Mouse (Mus musculus) erythroid progenitor cell, adult 5-6 weeks (primary cell): ENCODE data around the gene Cmss1. TPM values are rescaled to one million over a fixed set of nuclear protein-coding genes. Genes with fewer than 3 reads are reported as not detected.

Experiments
- ATAC-seq: replicated peaks from 2 replicates; pipeline ENCODE4 v1.8.0; 2016; ENCODE audit warnings: moderate number of reproducible peaks, mild to moderate bottlenecking, moderate TSS enrichment, inconsistent platforms; ENCODE audit not compliant: poor library complexity, low FRiP score, severe bottlenecking
- total RNA-seq, 2 experiments: library from RNA; stranded (forward) in 1 of 2; stranded (reverse) in 1 of 2; fragments of 150-400 nt in 1 of 2; fragments of 186-747, 209-891 nt in 1 of 2; gene quantifications; 2 replicates each; pipeline versions ENCODE4 v1.2.3 to v1.2.4; 2015 to 2017; ENCODE audit warnings: low replicate concordance in 2 of 2

Cmss1 gene
- total RNA-seq, 2 experiments from 2014 or later: 8.4 TPM; not detected in 1

- no peak for ATAC-seq
Observed at GRCm38 (mm10) chr16:57526893-57527292, 79.8 kb downstream of the Cmss1 start.

- ATAC-seq: no peak
Observed at GRCm38 (mm10) chr16:57525476-57525875, 81.2 kb downstream of the Cmss1 start.

GRCm38 (mm10) chr16:57525046-57525445, 81.6 kb downstream of the Cmss1 start:
- ATAC-seq: no peak

GRCm38 (mm10) chr16:57515636-57516035, 91.0 kb downstream of the Cmss1 start:
- ATAC-seq: no peak

DNA sequence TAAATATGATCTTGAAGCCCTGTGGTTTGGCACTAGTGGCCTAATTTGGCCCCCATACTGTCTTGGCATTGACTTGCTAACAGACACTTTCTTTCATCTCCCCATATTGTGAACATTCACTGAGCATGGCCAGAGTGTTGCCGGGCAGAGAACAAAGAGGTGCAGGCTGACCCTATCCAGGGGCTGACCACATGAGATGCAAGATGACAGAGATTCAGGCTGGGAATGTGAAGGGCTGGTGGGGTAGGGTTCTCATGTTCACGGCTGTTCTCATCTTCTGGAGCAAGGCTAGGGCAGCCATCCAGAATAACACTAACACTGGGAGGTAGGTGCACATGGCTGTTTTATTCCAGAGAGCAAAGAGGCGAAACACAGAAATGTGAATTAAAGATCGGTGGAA, 92.3 kb downstream of the Cmss1 start:
- ATAC-seq: no peak

- ATAC-seq: no peak
Observed at GRCm38 (mm10) chr16:57513562-57513961, 93.1 kb downstream of the Cmss1 start.

DNA sequence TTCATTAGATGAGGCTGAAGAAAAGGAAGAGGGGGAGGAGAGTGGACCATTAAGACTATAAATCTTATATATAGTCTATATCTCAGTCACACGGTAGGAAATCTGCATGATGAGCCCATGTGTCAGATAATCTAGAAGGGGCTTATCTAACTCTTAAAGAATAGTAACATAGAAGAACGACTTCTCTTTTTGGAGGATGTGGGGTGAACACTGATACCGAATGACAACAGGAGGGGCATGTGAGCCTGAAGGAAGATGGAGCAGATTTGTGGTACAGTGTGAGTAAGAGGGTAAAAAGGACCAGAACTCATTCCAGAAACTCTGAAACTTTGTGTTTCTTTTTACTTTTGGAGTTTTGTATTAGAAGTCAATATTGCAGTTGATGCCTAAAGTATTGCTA, 97.6 kb downstream of the Cmss1 start:
- ATAC-seq: no peak

DNA sequence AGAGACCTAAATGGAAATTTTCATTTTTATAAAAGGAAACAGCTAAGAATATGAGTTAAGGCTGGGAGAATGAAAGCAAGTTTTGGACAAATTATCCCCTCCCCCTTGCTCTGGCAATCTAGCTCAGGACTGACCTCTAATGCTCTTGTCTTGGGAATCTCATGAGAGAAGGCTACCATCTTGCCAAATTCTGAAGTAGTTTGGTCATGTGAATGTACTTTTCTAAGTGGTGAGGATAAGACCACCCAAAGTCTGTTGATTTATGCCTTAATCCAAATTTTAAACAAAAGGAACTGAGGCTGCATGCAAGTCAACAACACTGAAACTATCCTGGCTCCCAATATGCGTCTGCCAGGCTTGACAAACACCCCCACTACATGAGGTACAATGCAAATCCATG, 98.3 kb downstream of the Cmss1 start:
- no peak for ATAC-seq

DNA sequence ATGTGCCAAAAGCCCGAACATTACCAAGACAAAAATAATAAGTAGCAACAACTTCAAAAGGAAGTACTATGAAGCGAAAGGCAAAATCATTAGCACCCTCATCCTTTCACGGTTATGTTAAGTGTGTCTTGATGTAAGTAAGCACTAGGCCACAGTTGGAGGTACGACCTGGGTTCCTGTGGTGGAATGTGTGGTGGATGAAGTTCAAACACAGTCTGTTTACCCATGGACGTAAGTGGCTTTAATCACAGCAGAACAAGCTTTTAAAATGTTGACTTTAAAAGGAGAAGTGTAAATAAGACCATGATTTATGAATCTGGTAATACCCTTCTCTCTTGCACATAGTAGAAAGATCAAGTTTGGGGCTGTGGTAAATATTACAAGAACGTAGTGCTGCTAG, 100.5 kb downstream of the Cmss1 start:
- no peak for ATAC-seq

GRCm38 (mm10) chr16:57504728-57505127, 101.9 kb downstream of the Cmss1 start:
- no peak for ATAC-seq

GRCm38 (mm10) chr16:57502761-57503160, 103.9 kb downstream of the Cmss1 start:
- no peak for ATAC-seq

DNA sequence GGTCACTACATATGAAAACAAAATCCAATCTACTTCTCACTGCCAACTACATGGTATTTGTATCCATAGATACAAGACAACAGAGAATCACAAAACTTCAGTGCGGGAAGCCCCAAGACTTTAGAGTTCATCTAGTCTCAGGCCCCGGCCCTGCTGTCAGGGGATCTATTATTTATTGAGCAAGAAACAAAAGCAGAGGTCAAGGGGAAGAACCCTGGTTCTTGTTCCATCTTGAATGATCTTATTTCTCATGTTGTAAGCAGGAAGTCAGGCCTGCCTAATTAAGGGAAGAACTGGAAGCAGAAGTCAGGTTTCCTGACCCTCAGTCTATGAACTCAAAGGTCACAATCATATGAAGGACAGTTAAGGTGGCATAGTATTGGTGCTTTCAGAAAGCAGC, 104.4 kb downstream of the Cmss1 start:
- no peak for ATAC-seq

GRCm38 (mm10) chr16:57500851-57501250, 105.8 kb downstream of the Cmss1 start:
- no peak for ATAC-seq

GRCm38 (mm10) chr16:57496437-57497173, 110.1 kb downstream of the Cmss1 start:
- ATAC-seq: no peak

GRCm38 (mm10) chr16:57495476-57496203, 111.0 kb downstream of the Cmss1 start:
- ATAC-seq: no peak

DNA sequence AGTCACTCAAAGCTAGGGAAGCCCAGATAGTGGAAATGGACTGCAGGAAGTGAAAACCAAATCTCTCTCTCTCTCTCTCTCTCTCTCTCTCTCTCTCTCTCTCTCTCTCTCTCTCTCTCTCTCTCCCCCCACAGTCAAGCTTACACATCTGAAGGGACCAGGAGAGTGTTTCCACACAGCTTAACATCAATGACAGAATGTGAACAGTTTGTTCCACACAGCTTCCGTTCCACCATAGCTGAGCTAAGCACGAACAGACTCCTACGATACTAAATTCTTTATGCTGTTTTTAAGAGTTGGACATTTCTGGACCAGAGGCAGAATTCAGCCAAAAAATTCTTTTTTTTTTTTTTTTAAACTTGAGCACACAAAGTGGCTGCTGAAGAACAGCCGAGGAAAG, 114.8 kb downstream of the Cmss1 start:
- ATAC-seq: no peak

DNA sequence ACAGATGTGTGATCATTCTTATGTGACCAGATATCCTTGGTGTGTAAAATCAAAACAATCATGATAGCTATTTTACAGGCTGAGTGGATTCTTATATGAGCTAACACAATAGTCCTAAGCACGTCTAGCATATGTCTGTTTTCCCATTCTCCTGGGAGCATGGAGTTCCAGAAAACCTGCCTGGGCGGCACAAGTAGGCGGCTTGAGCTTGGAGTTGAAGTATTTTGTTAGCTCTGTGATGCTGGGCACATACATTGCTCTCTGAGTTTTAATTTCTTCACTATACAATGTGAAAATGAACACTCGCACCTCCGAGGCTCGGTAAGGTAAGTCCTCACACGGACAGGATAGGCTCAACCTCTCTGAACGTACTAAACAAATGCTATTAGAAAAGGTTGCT, 116.0 kb downstream of the Cmss1 start:
- ATAC-seq: no peak

DNA sequence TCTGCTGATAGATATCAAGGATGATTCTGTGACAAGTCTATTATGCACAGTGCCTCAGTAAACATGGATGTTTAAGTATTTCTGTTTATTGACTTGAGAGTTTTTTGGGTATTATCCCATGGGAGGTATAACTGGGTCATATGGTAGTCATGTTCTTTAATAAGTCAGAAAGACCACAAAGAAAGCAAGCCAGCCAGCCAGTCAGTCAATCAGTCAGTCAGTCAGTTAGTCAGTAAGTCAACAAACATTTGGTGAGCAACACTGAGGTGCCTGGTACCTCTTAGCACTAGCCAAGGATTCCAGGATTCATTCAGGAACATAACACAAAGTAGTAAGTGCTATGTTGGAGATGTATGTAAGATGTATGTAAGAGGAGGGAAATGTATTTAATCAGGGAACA, 118.0 kb downstream of the Cmss1 start:
- ATAC-seq: no peak

DNA sequence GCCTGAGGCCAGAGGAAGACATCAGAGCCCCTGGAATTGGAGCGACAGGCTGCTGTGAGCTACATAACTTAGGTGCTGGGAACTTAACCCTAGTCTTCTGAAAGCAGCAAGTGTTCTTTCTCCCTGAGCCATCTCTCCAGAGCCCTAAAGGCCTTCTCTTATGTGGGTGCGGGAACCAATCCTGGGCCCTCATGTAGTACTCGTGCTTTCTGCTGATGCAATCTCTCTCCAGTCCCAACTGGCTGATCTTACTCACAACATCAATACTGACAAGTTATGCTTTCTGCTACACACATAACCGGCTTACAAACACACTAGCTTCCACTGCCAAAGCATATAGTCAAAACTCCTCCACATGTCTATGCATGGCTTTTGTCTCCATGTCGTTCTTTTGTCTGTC, 120.4 kb downstream of the Cmss1 start:
- no peak for ATAC-seq

GRCm38 (mm10) chr16:57485265-57485664, 121.4 kb downstream of the Cmss1 start:
- ATAC-seq: no peak

GRCm38 (mm10) chr16:57484043-57484795, 122.4 kb downstream of the Cmss1 start:
- ATAC-seq: no peak
